Mouse (Mus musculus) intestine, embryonic 16.5 days (tissue): Measurements from ENCODE around the gene Ccdc194. TPM values are rescaled to one million over a fixed set of nuclear protein-coding genes. Genes with fewer than 3 reads are reported as not detected.
A peak's percentile ranks its signal among the peaks of the same experiment; 100 is the strongest.

Experiments used
- ATAC-seq: fragments of 200-750 bp; cut with Nextera tagmentation; 2 replicates; pipeline ENCODE4 v1.8.0; 2017; ENCODE audit warnings: moderate TSS enrichment, moderate library complexity
- H3K27ac ChIP-seq: fragments of 300-500 bp; sonication (generic); 2 replicates; pipeline ENCODE4 v1.5.1; 2014; ENCODE audit warnings: mild to moderate bottlenecking, low read length
- H3K27me3 ChIP-seq: fragments of 300-500 bp; sonication (generic); replicated peaks from 2 replicates; pipeline ENCODE4 v1.6.1; 2014; ENCODE audit warnings: low read length, control low read depth, mixed read lengths; ENCODE audit not compliant: control insufficient read depth, insufficient read depth
- H3K36me3 ChIP-seq: fragments of 300-500 bp; sonication (generic); 2 replicates; pipeline ENCODE4 v1.6.1; 2014; ENCODE audit warnings: low read length, control low read depth; ENCODE audit not compliant: control insufficient read depth, insufficient read depth
- H3K4me1 ChIP-seq: fragments of 300-500 bp; sonication (generic); 2 replicates; pipeline ENCODE4 v1.6.1; 2014; ENCODE audit warnings: low read length, control low read depth, mixed read lengths; ENCODE audit not compliant: control insufficient read depth, insufficient read depth
- H3K4me2 ChIP-seq: fragments of 300-500 bp; sonication (generic); 2 replicates; pipeline ENCODE4 v1.6.1; 2014; ENCODE audit warnings: low read depth, low read length, control low read depth
- H3K4me3 ChIP-seq: fragments of 300-500 bp; sonication (generic); 2 replicates; pipeline ENCODE4 v1.5.1; 2014; ENCODE audit warnings: mild to moderate bottlenecking, low read length
- H3K9ac ChIP-seq: fragments of 300-500 bp; sonication (generic); 2 replicates; pipeline ENCODE4 v1.6.1; 2014; ENCODE audit warnings: low read depth, low read length
- H3K9me3 ChIP-seq: fragments of 300-500 bp; sonication (generic); 2 replicates; pipeline ENCODE4 v1.6.1; 2016; ENCODE audit warnings: low read length, control low read depth; ENCODE audit not compliant: control insufficient read depth
- WGBS: fragments of 180-500 bp; shearing (Covaris S2); extraction: QIAGEN DNeasy Blood & Tissue Kit; methylation state at CpG from one replicate; pipeline ENCODE4 v1.1.7; 2014; 5-methylcytosine and 5-hydroxymethylcytosine counted together
- polyA plus RNA-seq: library from polyadenylated mRNA; unstranded; fragments of >200 nt; fragmentation: Nextera tagmentation; extraction: Ambion mirVana; gene quantifications from 2 replicates; pipeline ENCODE4 v1.2.1, GENCODE M21; 2015

Ccdc194 gene
- polyA plus RNA-seq, 1 experiment from 2014 or later = 0.28 TPM

GRCm38 (mm10) chr8:71568387-71568937 is 43.0 kb upstream of the Ccdc194 start, which contains the start of gene Slc27a1:
Slc27a1 (plus strand) TSS chr8:71568882.
- peak within 1 kb of the TSS; percentile 94 for H3K4me2 ChIP-seq
- H3K4me3 ChIP-seq = peak within 1 kb of the TSS; percentile 73
- ATAC-seq = no peak
- H3K4me1 ChIP-seq = peaks cover 16% of the 10 kb centered on the region
- H3K36me3 ChIP-seq = no peaks in the 10 kb centered on the region
- H3K27me3 ChIP-seq = no peaks in the 10 kb centered on the region; the same call in 1 of the 2 replicates
- peak within 1 kb of the TSS; percentile 91 for H3K27ac ChIP-seq
- 14% methylated on average over 13 of the region's 13 CpGs for WGBS
- H3K9ac ChIP-seq = peak within 1 kb of the TSS; percentile 71
- peaks cover 6% of the 10 kb centered on the region; the same call in 1 of the 2 replicates for H3K9me3 ChIP-seq

DNA sequence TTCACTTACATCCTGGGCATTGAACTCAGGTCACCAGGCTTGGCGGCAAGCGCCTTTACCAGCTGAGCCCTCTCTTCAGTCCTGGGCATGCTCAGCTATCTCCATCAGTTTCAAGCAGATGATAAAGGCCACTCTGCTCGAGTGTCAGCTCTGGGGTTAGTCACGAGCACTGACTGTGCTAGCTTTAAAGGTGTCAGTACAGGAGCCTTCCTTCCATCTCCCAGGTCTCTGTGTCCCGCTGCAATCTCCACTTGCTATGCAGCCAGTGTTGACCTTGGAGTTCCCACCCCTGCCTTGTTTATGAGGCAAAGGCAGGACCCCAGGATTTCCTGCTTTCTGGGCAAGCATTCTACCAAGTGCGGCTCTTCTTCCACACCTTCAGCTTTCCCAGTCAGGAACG is 42.1 kb upstream of the Ccdc194 start:
- Histone ChIP-seq H3K4me1 (peaks cover 23% of the 10 kb centered on the region), H3K9me3 (peaks cover 6% of the 10 kb centered on the region; the same call in 1 of the 2 replicates), H3K27ac (no peak overlapping the region), H3K4me3 (no peak overlapping the region), H3K4me2 (no peak overlapping the region), H3K9ac (no peak overlapping the region), H3K27me3 (peaks cover 2% of the 10 kb centered on the region; the same call in 1 of the 2 replicates), H3K36me3 (no peaks in the 10 kb centered on the region)
- ATAC-seq = no peak
- 76% methylated on average over 7 of the region's 7 CpGs for WGBS

DNA sequence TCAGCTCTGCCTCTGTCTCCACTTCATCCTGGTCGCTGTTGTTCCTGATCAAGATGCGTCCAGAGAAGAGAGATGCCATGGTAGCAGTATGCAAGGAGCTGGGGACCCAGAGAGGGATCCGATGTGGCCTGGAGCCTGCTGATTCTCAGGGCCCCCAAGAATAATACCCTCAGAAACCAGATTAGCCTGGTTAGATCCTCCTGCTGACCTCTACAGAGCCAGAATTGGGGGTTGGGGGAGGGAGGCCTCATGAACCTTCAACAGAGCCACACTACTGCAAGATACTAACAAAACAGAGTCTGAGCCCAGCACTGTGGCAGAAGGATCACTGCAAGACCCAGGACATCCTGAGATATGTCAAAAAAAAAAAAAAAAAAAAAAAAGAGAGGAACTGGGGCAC is 41.0 kb upstream of the Ccdc194 start, which contains the start of gene Nxnl1:
TSS of gene Nxnl1 (minus strand) at position 101 of the 400 bp plus-strand sequence.
- no peak within 1 kb of the TSS for H3K4me3 ChIP-seq
- peaks cover 6% of the 10 kb centered on the region; the same call in 1 of the 2 replicates for H3K9me3 ChIP-seq
- WGBS = 71% methylated on average over 3 of the region's 3 CpGs
- H3K9ac ChIP-seq = no peak within 1 kb of the TSS
- no peak for ATAC-seq
- H3K27ac ChIP-seq = no peak within 1 kb of the TSS
- H3K36me3 ChIP-seq = no peaks in the 10 kb centered on the region
- H3K4me2 ChIP-seq = no peak within 1 kb of the TSS
- H3K27me3 ChIP-seq = peaks cover 11% of the 10 kb centered on the region
- peaks cover 25% of the 10 kb centered on the region for H3K4me1 ChIP-seq

DNA sequence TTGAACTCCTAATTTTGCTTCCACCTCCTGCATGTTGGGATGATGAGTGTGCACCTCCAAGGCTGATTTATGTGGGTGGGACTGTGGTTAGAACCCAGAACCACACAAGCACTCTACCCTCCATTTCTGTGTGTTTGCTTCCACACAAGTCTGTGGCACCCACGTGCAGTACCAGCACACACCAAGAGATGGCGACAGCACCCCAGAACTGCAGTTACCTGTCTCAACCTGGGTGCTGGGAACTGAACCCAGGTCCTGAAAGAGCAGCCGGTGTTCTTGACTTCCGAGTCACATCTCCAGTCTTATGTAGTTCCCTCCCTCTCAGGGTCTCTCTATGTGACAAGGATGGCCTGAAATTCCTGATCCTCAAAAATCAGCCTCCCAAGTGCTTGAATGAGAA is 38.5 kb upstream of the Ccdc194 start:
- Histone ChIP-seq H3K9me3 (peaks cover 6% of the 10 kb centered on the region; the same call in 1 of the 2 replicates), H3K36me3 (no peaks in the 10 kb centered on the region), H3K9ac (no peak overlapping the region), H3K27me3 (peaks cover 18% of the 10 kb centered on the region), H3K4me1 (peaks cover 15% of the 10 kb centered on the region), H3K4me2 (no peak overlapping the region), H3K4me3 (no peak overlapping the region), H3K27ac (no peak overlapping the region)
- ATAC-seq = no peak
- WGBS = 92% methylated on average over 4 of the region's 4 CpGs

DNA sequence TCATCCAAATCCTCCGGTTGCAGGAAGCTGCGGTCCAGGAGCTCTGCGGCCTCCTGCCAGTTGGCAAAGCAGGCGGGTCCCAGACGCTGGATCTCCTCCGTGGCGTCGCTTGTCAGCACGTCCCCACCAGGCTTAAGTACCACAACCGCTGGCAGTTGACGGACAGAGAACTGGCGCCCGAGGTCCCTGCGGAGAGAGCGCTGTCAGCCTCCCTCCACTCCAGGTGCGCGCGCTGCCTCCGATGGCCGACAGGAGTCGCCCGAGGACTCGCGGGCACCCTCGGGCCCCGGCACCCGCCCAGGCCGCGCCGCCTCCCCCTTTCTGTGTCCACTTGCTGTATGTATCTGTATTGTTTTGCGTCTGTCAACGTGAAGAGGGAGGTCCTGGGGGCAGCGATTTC is 37.2 kb upstream of the Ccdc194 start:
- Histone ChIP-seq H3K27me3 (peaks cover 28% of the 10 kb centered on the region), H3K27ac (no peak overlapping the region), H3K4me2 (peak overlapping the region; percentile 47), H3K9ac (peak overlapping the region; percentile 48; the same call in 1 of the 2 replicates), H3K4me3 (peak overlapping the region; percentile 33), H3K9me3 (peaks cover 6% of the 10 kb centered on the region; the same call in 1 of the 2 replicates), H3K4me1 (peaks cover 16% of the 10 kb centered on the region), H3K36me3 (no peaks in the 10 kb centered on the region)
- WGBS = under 1% methylated on average over 33 of the region's 33 CpGs
- peak; percentile 34; the same call in 1 of the 2 replicates for ATAC-seq

GRCm38 (mm10) chr8:71561401-71561800 is 35.9 kb upstream of the Ccdc194 start:
- no peak overlapping the region for H3K4me2 ChIP-seq
- no peak overlapping the region for H3K27ac ChIP-seq
- no peak overlapping the region for H3K9ac ChIP-seq
- peaks cover 6% of the 10 kb centered on the region; the same call in 1 of the 2 replicates for H3K9me3 ChIP-seq
- no peak for ATAC-seq
- 3% methylated on average over 15 of the region's 15 CpGs for WGBS
- H3K36me3 ChIP-seq = no peaks in the 10 kb centered on the region
- no peak overlapping the region for H3K4me3 ChIP-seq
- peaks cover 38% of the 10 kb centered on the region for H3K27me3 ChIP-seq
- H3K4me1 ChIP-seq = peaks cover 16% of the 10 kb centered on the region

- no peak overlapping the region for H3K27ac ChIP-seq
- no peaks in the 10 kb centered on the region for H3K36me3 ChIP-seq
- peaks cover 16% of the 10 kb centered on the region for H3K4me1 ChIP-seq
- H3K9me3 ChIP-seq = peaks cover 6% of the 10 kb centered on the region; the same call in 1 of the 2 replicates
- 86% methylated on average over 5 of the region's 5 CpGs for WGBS
- H3K9ac ChIP-seq = no peak overlapping the region
- no peak for ATAC-seq
- no peak overlapping the region for H3K4me2 ChIP-seq
- H3K4me3 ChIP-seq = no peak overlapping the region
- H3K27me3 ChIP-seq = peaks cover 38% of the 10 kb centered on the region
These were observed 35.3 kb upstream of the Ccdc194 start for GRCm38 (mm10) chr8:71560765-71561164.

- 72% methylated on average over 3 of the region's 3 CpGs for WGBS
- H3K27me3 ChIP-seq = peaks cover 42% of the 10 kb centered on the region
These were observed 34.6 kb upstream of the Ccdc194 start for GRCm38 (mm10) chr8:71560071-71560470.

GRCm38 (mm10) chr8:71558958-71559690 is 33.6 kb upstream of the Ccdc194 start:
- peaks cover 42% of the 10 kb centered on the region for H3K27me3 ChIP-seq
- WGBS = 2% methylated on average over 24 of the region's 24 CpGs

More at GRCm38 (mm10) chr8:71560071-71560470, 34.6 kb upstream of the Ccdc194 start:
- peaks cover 16% of the 10 kb centered on the region for H3K4me1 ChIP-seq
- H3K4me2 ChIP-seq = no peak overlapping the region
- H3K4me3 ChIP-seq = no peak overlapping the region
- ATAC-seq = no peak
- H3K9me3 ChIP-seq = peaks cover 6% of the 10 kb centered on the region; the same call in 1 of the 2 replicates
- H3K9ac ChIP-seq = no peak overlapping the region
- H3K27ac ChIP-seq = no peak overlapping the region
- no peaks in the 10 kb centered on the region for H3K36me3 ChIP-seq

More at GRCm38 (mm10) chr8:71558958-71559690, 33.6 kb upstream of the Ccdc194 start:
- H3K4me3 ChIP-seq = peak overlapping the region; percentile 42
- H3K9me3 ChIP-seq = peaks cover 3% of the 10 kb centered on the region; the same call in 1 of the 2 replicates
- peak overlapping the region; percentile 52 for H3K9ac ChIP-seq
- no peaks in the 10 kb centered on the region for H3K36me3 ChIP-seq
- peaks cover 16% of the 10 kb centered on the region for H3K4me1 ChIP-seq
- H3K4me2 ChIP-seq = peak overlapping the region; percentile 66
- peak; percentile 66 for ATAC-seq
- no peak overlapping the region for H3K27ac ChIP-seq
